9 mouse cellular contexts compared by ENCODE assay signal in the genomic region with DNA sequence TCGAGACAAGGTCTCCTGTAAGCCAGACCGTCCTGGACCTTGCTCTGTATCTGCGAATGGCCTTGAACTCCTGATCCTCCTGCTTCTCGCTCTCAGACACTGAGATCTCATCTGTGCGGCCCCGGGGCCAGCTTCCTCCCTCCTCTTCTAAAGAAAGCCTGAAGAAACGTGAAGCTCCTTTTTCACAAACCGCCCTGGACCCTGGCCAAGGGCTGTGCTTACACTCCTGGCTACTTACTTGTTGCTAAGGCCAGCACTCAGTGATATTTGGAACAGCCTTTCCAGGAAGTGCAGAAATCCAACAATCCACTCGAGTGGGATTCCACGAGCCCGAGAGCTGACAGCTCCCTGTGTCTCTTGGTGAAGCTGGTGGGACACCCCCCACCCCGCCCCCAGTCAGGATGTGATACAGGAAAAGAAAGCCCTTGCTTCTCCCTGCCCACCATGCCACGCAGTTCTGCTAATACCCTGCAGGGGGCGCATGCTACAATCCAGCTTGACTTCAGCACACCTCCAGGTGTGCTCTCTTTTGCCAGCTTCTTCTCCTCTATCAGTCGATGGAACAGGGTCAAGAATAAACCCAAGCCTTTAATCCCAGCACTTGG. TPM values are rescaled to one million over a fixed set of nuclear protein-coding genes. Genes with fewer than 3 reads are reported as not detected.
A peak's percentile ranks its signal among the peaks of the same experiment; 100 is the strongest.
DNase-seq lines count a peak whose midpoint lies in the region; TF ChIP-seq lines count a peak whose summit lies in the region.
"Had no signal": no experiment of that assay in that cellular context is flagged by ENCODE, and none has a peak within 500 bp of the region (broad histone marks: within the 10 kb centered on the region; RNA-seq: fewer than 3 reads in every experiment).

No protein-coding gene starts in this region.

- no peak for TF ChIP-seq POLR2A in thymus, adult 2 months (IDR thresholded peaks at IDR 0.05; ENCODE audit: control insufficient read depth, extremely low read depth, insufficient read depth, low read length, poor library complexity)

- H3K4me3 ChIP-seq in thymus, adult 2 months (ENCODE audit: control insufficient read depth, insufficient read depth, low read length): no peak overlapping the region
- H3K4me3 ChIP-seq: liver, embryonic 15.5 days had no signal

- H3K36me3 ChIP-seq in thymus, adult 2 months (ENCODE audit: control insufficient read depth, insufficient read depth, low read length): no peaks in the 10 kb centered on the region
- H3K36me3 ChIP-seq: liver, embryonic 15.5 days had no signal

- no peaks in the 10 kb centered on the region for H3K4me1 ChIP-seq in thymus, adult 2 months (replicated peaks; ENCODE audit: control insufficient read depth, insufficient read depth, low read length)
- H3K4me1 ChIP-seq: liver, embryonic 15.5 days had no signal

- peak; percentile 78; the same call in 1 of the 2 replicates for TF ChIP-seq CTCF in thymus, adult 2 months (IDR thresholded peaks at IDR 0.05; ENCODE audit: borderline replicate concordance, control insufficient read depth, extremely low read depth, insufficient read depth, low read length, poor library complexity)

- no peaks in the 10 kb centered on the region for H3K27me3 ChIP-seq in thymus, adult 2 months (ENCODE audit: control insufficient read depth, insufficient read depth, low read length)
- H3K27me3 ChIP-seq: liver, embryonic 15.5 days had no signal

- DNase-seq in cerebellum, adult 8-10 months: peak; percentile 11
- no peak for DNase-seq in cerebellum, adult 9-10 months
- DNase-seq in 3T3-L1 (ENCODE audit: low read depth, low spot score): peak; percentile 28
- DNase-seq in adrenal gland, postnatal 14 days: peak; percentile 76
- DNase-seq in gastrocnemius, adult 18-20 months (ENCODE audit: low spot score): peak; percentile 69
- DNase-seq in kidney, adult 9 months: peak; percentile 57
- DNase-seq in lung, postnatal 14 days: peak; percentile 64
- DNase-seq in thymus, adult 2 months: peak; percentile 50

- 31% methylated on average over 15 of the region's 15 CpGs for whole genome bisulfite sequencing in thymus, adult 2 months

- no peak overlapping the region for H3K27ac ChIP-seq in thymus, adult 2 months (ENCODE audit: control insufficient read depth, insufficient read depth, low read length)
- H3K27ac ChIP-seq: liver, embryonic 15.5 days had no signal

RNA-seq across cellular contexts. Expression of a gene that starts 19.9 kb away (rescaled TPM):
- total RNA-seq in adrenal gland, postnatal 14 days (2021): 12.8 and 14.8 TPM in 2 replicates
- 10 to 100 TPM; 11.8 to 17.2 TPM for total RNA-seq in gastrocnemius, adult 18-20 months (2021)
- 2.9 and 3.3 TPM in 2 replicates for polyA plus RNA-seq in thymus, adult 2 months (2012; rRNA removed)
